Mouse (Mus musculus) stomach, embryonic 14.5 days (tissue): ENCODE measurements around the gene Ten1. TPM values are rescaled to one million over a fixed set of nuclear protein-coding genes. Genes with fewer than 3 reads are reported as not detected.

ENCODE experiments used
- ATAC-seq: fragments of 200-750 bp; cut with Nextera tagmentation; 2 replicates; pipeline ENCODE4 v1.8.0; 2017; ENCODE audit warnings: low read depth, moderate TSS enrichment; ENCODE audit not compliant: insufficient number of reproducible peaks, insufficient read depth, low FRiP score
- H3K27ac ChIP-seq: fragments of 300-500 bp; sonication (generic); 2 replicates; pipeline ENCODE4 v1.5.1; 2014; ENCODE audit warnings: mild to moderate bottlenecking, low read length, moderate library complexity, mixed read lengths
- H3K27me3 ChIP-seq: fragments of 300-500 bp; sonication (generic); 2 replicates; pipeline ENCODE4 v1.6.1; 2014; ENCODE audit warnings: low read length, control low read depth, mixed read lengths; ENCODE audit not compliant: control insufficient read depth, insufficient read depth
- H3K36me3 ChIP-seq: fragments of 300-500 bp; sonication (generic); 2 replicates; pipeline ENCODE4 v1.6.1; 2014; ENCODE audit warnings: mild to moderate bottlenecking, control low read depth, low read length, moderate library complexity, mixed read lengths; ENCODE audit not compliant: control insufficient read depth, insufficient read depth
- H3K4me1 ChIP-seq: fragments of 300-500 bp; sonication (generic); 2 replicates; pipeline ENCODE4 v1.6.1; 2014; ENCODE audit warnings: low read length, control low read depth, mixed read lengths; ENCODE audit not compliant: control insufficient read depth, insufficient read depth
- H3K4me2 ChIP-seq: fragments of 300-500 bp; sonication (generic); replicated peaks from 2 replicates; pipeline ENCODE4 v1.6.1; 2014; ENCODE audit warnings: low read depth, low read length, control low read depth
- H3K4me3 ChIP-seq: fragments of 300-500 bp; sonication (generic); 2 replicates; pipeline ENCODE4 v1.5.1; 2014; ENCODE audit warnings: low read depth, low read length, control low read depth
- H3K9ac ChIP-seq: fragments of 300-500 bp; sonication (generic); replicated peaks from 2 replicates; pipeline ENCODE4 v1.6.1; 2014; ENCODE audit warnings: low read depth, mild to moderate bottlenecking, control low read depth, low read length, moderate library complexity, mixed read lengths
- H3K9me3 ChIP-seq: fragments of 300-500 bp; sonication (generic); 2 replicates; pipeline ENCODE4 v1.6.1; 2016; ENCODE audit warnings: low read depth, low read length, control low read depth; ENCODE audit not compliant: control insufficient read depth
- WGBS: fragments of 180-500 bp; shearing (Covaris S2); extraction: QIAGEN DNeasy Blood & Tissue Kit; methylation state at CpG from one replicate; pipeline ENCODE4 v1.1.7; 2014; 5-methylcytosine and 5-hydroxymethylcytosine counted together
- polyA plus RNA-seq: library from polyadenylated mRNA; unstranded; fragments of >200 nt; fragmentation: Nextera tagmentation; extraction: Ambion mirVana; gene quantifications from 2 replicates; pipeline ENCODE4 v1.2.1, GENCODE M21; 2014

Ten1 gene
- polyA plus RNA-seq, 1 experiment from 2014 or later, result 81.3 TPM

DNA sequence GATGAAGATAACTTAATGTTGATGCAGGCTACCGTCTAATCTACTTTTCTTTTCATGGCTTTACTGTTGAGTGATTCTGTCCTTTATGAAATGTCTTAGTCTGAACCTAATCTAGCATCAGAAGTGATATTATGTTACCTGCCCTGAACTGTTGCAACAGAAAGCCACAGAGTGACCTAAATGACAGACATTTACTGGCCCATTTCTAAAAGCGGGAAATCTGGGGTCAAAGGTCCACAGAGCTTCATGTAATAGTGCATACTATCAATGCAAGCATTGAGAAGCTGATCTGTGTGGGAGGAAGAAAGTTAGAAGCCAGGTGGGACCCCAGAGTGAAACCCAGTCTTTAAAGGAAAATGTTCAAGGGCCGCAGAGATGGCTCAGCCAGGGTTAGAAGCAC, 4.5 kb downstream of the Ten1 start:
- Histone ChIP-seq H3K36me3 (peaks cover 12% of the 10 kb centered on the region), H3K4me2 (no peak overlapping the region), H3K4me1 (no peaks in the 10 kb centered on the region), H3K9me3 (no peaks in the 10 kb centered on the region), H3K9ac (no peak overlapping the region), H3K27me3 (no peaks in the 10 kb centered on the region), H3K27ac (no peak overlapping the region), H3K4me3 (no peak overlapping the region)
- no peak for ATAC-seq
- WGBS, result 87% methylated on average over 3 of the region's 3 CpGs

DNA sequence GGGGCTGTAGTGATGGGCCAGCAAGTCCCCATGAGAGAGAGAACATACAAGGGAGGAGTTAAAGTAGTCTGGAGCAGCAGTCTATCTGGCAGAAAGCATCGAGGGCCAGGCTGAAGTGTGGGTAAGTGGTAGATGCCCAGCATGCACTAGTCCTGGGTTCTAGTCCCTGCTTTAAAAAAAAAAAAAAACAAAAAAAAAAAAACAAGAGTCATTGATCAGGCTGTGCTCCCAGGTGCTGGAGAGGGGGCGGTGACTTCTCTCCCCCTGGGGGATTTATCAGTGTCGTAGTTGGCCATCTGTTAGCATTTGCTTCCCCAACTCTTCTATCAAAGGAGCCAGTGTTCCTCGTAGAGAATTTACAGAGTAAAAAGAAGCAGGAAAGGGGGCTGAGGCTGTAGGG, 8.0 kb downstream of the Ten1 start:
- no peak overlapping the region for H3K9ac ChIP-seq
- no peaks in the 10 kb centered on the region for H3K9me3 ChIP-seq
- peaks cover 12% of the 10 kb centered on the region for H3K36me3 ChIP-seq
- no peaks in the 10 kb centered on the region for H3K27me3 ChIP-seq
- no peak overlapping the region for H3K4me3 ChIP-seq
- no peak for ATAC-seq
- no peaks in the 10 kb centered on the region for H3K4me1 ChIP-seq
- WGBS, result 70% methylated on average over 4 of the region's 4 CpGs
- no peak overlapping the region for H3K27ac ChIP-seq
- H3K4me2 ChIP-seq, result no peak overlapping the region

DNA sequence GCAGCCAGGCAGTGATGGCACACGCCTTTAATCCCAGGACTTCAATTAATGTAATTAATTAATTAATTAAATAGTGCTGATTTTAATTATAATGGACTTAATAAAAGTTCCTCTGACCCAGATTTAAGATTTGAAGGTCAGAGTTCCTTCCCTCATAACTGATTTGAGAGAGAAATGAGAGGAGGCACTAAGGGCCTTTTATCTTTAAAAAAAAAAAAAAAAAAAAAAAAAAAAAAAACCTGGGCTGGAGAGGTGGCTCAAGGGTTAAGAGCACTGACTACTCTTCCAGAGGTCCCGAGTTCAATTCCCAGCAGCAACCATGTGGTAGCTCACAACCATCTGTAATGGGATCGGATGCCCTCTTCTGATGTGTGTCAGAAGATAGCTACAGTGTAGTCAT, 10.0 kb downstream of the Ten1 start:
- Histone ChIP-seq H3K27me3 (no peaks in the 10 kb centered on the region), H3K4me2 (no peak overlapping the region), H3K9me3 (no peaks in the 10 kb centered on the region), H3K4me1 (no peaks in the 10 kb centered on the region), H3K4me3 (no peak overlapping the region), H3K36me3 (peaks cover 12% of the 10 kb centered on the region), H3K9ac (no peak overlapping the region), H3K27ac (no peak overlapping the region)
- no peak for ATAC-seq
- WGBS, result 80% methylated on average over 3 of the region's 3 CpGs

DNA sequence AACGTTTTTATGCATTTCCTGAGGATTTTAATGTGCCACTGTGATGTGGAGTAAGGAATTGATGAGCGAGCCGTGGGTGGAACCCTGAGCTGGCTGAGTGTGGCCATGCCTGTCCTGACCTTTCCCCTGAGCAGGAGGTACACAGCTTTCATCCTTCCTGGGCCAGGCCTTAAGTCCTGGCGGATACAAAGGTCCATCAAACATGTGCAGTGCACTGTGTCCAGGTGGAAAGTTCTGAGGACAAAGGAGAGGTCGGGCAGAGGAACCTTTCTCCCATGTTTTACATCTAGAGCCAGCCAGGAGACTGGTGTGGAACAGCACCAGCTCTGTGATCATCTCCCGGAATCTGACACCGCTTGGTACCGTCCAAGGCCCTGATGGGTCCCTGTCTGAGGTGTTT, 10.6 kb downstream of the Ten1 start:
- ATAC-seq, result no peak
- Histone ChIP-seq H3K4me1 (no peaks in the 10 kb centered on the region), H3K27me3 (no peaks in the 10 kb centered on the region), H3K36me3 (peaks cover 12% of the 10 kb centered on the region), H3K4me3 (no peak overlapping the region), H3K9ac (no peak overlapping the region), H3K27ac (no peak overlapping the region), H3K4me2 (no peak overlapping the region), H3K9me3 (no peaks in the 10 kb centered on the region)
- WGBS, result 69% methylated on average over 8 of the region's 8 CpGs

DNA sequence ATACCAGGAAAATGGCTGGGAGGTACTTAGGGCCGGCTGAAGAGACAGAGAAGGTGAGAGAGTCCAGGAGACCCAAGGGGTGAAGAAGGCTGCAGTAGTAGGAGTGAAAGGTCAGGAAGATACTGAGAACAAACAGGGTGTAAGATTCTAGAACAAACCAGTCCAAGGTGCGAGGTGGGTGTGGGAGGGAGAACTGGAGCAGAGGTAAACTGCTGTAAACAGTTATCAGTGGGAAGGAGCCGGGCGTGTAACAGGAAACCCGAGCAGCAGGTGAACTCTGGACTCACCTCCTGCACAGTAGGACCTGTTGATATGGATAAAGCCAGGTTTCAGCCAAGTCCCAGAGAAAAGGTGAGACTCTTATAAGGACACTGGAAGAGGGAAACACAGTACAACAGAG, 12.0 kb downstream of the Ten1 start:
- H3K4me1 ChIP-seq, result no peaks in the 10 kb centered on the region
- H3K9me3 ChIP-seq, result no peaks in the 10 kb centered on the region
- no peaks in the 10 kb centered on the region for H3K27me3 ChIP-seq
- H3K27ac ChIP-seq, result no peak overlapping the region
- no peak overlapping the region for H3K9ac ChIP-seq
- H3K4me2 ChIP-seq, result no peak overlapping the region
- no peak overlapping the region for H3K4me3 ChIP-seq
- peak; percentile 70 for ATAC-seq
- H3K36me3 ChIP-seq, result peaks cover 12% of the 10 kb centered on the region
- WGBS, result 61% methylated on average over 5 of the region's 5 CpGs

DNA sequence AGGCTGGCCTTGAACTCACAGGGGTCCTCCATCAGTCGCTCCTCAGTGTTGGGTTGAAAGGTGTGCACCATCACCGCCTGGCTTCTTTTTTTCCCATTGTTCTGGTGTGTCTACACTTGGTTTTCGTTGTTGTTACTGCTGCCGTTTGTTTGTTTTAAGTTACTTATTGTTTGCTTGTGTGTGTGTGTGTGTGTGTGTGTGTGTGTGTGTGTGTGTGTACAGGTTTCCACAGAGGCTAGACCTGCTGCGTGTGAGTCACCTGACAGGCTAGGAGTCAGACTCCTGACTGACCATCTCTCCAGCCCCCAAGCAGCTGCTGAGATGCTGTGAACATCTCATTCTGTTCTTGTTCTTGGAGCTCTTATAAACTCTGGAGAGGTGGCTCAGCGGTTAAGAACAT, 14.2 kb downstream of the Ten1 start:
- no peak for ATAC-seq
- Histone ChIP-seq H3K4me1 (no peaks in the 10 kb centered on the region), H3K27ac (no peak overlapping the region), H3K9ac (no peak overlapping the region), H3K9me3 (no peaks in the 10 kb centered on the region), H3K36me3 (no peaks in the 10 kb centered on the region), H3K4me2 (no peak overlapping the region), H3K4me3 (no peak overlapping the region), H3K27me3 (no peaks in the 10 kb centered on the region)
- WGBS, result 83% methylated on average over 6 of the region's 6 CpGs

DNA sequence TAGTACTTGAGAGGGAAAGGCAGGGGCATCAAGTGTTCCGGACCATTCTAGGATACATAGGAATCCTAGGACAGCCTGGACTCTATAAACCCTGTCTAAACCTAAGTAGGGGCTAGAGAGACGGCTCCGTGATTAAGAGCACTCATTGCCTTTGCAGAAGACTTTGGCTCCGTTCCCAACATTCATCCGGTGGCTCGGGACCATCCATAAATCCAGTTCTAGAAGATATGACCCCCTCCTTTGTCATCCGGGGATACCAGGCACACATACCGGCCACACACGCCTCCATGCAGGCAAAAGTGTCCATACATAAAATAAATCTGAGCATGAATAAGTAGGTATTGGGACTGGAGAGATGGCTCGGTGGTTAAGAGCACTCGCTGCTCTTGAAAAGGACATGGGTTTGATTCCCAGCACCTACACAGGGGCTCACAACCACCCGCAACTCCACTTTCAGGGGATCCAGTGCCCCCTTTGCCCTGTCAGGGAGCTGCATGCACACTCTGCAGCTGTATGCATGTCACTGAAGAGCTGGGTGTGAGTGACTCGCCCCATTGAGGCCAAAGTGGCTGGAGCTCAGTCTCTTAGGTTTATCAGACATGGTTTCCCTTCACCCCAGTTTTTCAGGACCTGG, 15.3 kb downstream of the Ten1 start:
- no peaks in the 10 kb centered on the region for H3K36me3 ChIP-seq
- no peak overlapping the region for H3K4me3 ChIP-seq
- no peak overlapping the region for H3K27ac ChIP-seq
- peaks cover 7% of the 10 kb centered on the region for H3K4me1 ChIP-seq
- H3K4me2 ChIP-seq, result no peak overlapping the region
- no peak for ATAC-seq
- H3K27me3 ChIP-seq, result no peaks in the 10 kb centered on the region
- WGBS, result 77% methylated on average over 13 of the region's 13 CpGs
- H3K9me3 ChIP-seq, result no peaks in the 10 kb centered on the region
- no peak overlapping the region for H3K9ac ChIP-seq

DNA sequence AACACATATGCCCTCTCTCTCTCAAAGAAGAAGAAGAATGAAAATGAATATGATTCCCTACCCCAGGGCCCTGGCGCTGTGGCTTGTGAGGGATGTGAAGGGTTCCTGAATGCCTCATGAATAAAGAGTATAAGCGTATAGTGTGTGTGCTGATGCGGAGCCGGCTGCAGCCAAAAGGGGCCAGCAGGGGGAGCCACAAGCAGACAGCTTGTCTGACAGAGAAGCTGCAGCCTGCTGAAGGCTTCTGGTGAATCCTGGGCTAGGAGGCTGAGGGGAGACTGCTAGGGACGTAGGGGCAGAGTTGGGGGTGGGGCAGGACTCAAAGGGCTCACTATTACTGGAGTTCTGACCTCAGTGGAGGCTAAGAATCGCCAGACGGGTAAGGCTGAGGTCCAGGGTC, 16.5 kb downstream of the Ten1 start:
- Histone ChIP-seq H3K9ac (no peak overlapping the region), H3K9me3 (no peaks in the 10 kb centered on the region), H3K36me3 (no peaks in the 10 kb centered on the region), H3K27me3 (no peaks in the 10 kb centered on the region), H3K4me3 (no peak overlapping the region), H3K4me1 (peaks cover 14% of the 10 kb centered on the region), H3K27ac (no peak overlapping the region), H3K4me2 (no peak overlapping the region)
- 76% methylated on average over 7 of the region's 7 CpGs for WGBS
- no peak for ATAC-seq

DNA sequence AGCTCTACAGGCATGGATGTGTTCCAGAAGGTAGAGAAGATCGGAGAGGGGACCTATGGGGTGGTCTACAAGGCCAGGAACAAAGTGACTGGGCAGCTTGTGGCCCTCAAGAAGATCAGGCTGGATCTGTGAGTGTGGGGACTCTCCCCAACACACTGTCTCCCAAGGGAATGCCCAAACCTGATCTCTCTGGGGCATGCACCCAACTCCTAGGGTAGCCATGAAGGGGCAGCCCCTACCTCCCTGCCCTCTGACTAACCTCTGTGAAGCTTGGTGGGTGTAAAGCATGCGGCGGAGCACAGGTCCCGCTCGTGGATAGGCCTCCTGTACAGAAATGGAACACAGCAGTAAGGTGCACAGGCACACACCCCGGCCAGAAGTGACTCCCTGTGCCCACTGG, 17.3 kb downstream of the Ten1 start:
- no peak overlapping the region for H3K4me2 ChIP-seq
- no peak overlapping the region for H3K9ac ChIP-seq
- no peak overlapping the region for H3K4me3 ChIP-seq
- no peak for ATAC-seq
- no peak overlapping the region for H3K27ac ChIP-seq
- H3K4me1 ChIP-seq, result peaks cover 14% of the 10 kb centered on the region
- H3K36me3 ChIP-seq, result no peaks in the 10 kb centered on the region
- no peaks in the 10 kb centered on the region for H3K27me3 ChIP-seq
- no peaks in the 10 kb centered on the region for H3K9me3 ChIP-seq
- WGBS, result 84% methylated on average over 6 of the region's 6 CpGs
